Mouse (Mus musculus): ENCODE measurements around the gene Zmynd8.

DNA sequence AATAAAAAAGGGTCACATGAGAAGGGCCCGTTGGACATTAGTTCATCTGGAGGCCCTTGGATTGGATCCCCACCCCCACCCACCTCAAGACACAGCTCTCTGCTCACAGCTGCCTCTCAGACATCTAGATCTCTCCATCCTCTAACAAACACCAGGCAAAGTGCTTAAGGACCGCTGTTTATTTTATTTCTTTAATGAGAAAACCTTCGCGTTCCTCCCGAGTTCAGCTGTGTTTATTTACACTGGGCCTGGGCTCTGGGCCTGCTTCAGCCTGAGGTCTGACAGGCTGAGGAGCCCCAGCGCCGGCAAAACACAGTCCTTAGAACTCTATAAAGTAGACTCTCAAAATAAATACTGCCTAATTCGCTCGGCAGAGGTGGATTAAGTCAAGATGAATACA is 157.8 kb downstream of the Zmynd8 start:
- TF ChIP-seq GATA1 (IDR thresholded peaks at IDR 0.05; ENCODE audit: borderline replicate concordance, low read length) (no peak), FLI1 (IDR thresholded peaks at IDR 0.05; ENCODE audit: low read length) (no peak)
